Mouse (Mus musculus): ENCODE data around the gene Setx. TPM values are rescaled to one million over a fixed set of nuclear protein-coding genes. Genes with fewer than 3 reads are reported as not detected.

Gene Setx
- polyA plus RNA-seq, 3 experiments from 2014 or later = 27.3 to 30.5 (median 29.8) TPM

GRCm38 (mm10) chr2:29218831-29219230, 94.8 kb downstream of the Setx start:
- no peak for ATAC-seq

GRCm38 (mm10) chr2:29222302-29222701, 98.3 kb downstream of the Setx start:
- no peak for ATAC-seq

GRCm38 (mm10) chr2:29223591-29224262, 99.7 kb downstream of the Setx start:
- ATAC-seq = no peak

GRCm38 (mm10) chr2:29226671-29227070, 102.7 kb downstream of the Setx start:
- no peak for ATAC-seq

- ATAC-seq = no peak
Observed at GRCm38 (mm10) chr2:29230191-29230835, 106.3 kb downstream of the Setx start.

Other genes with a start within 250 kb of the Setx start
- gene Barhl1, start 207.5 kb upstream of the Setx start, polyA plus RNA-seq (2017; shearing (Covaris generic)) = not detected
- gene Cfap77, start 69.1 kb upstream of the Setx start, polyA plus RNA-seq (2017; shearing (Covaris generic)) = under 1 TPM in 2 of 3 experiments, not detected in 1; 0.73 to 0.95 TPM
- 10 to 100 TPM; 15.4 to 23.6 (median 18.4) TPM for gene Ttf1, start 63.9 kb upstream of the Setx start, polyA plus RNA-seq (2017; shearing (Covaris generic))
- 1 to 10 TPM; 2.7 to 3.4 (median 2.9) TPM for gene Ntng2, start 128.8 kb downstream of the Setx start, polyA plus RNA-seq (2017; shearing (Covaris generic))
- gene Med27, start 222.6 kb downstream of the Setx start, polyA plus RNA-seq (2017; shearing (Covaris generic)) = 10 to 100 TPM; 28.1 to 32.9 (median 31.4) TPM